Mouse (Mus musculus) left cerebral cortex, postnatal 36 days (tissue): Measurements from ENCODE around the gene Lrrc8b. TPM values are rescaled to one million over a fixed set of nuclear protein-coding genes. Genes with fewer than 3 reads are reported as not detected.

Experiments used
- DNase-seq, 2 experiments: peaks; one replicate each; pipeline ENCODE4 v3.0.0; 2021 to 2022; ENCODE audit warnings: low spot score in 2 of 2, mixed read lengths in 1 of 2
- intact Hi-C: fragments of 180-260 bp; cut with DNase I; formaldehyde crosslinking; loops from one replicate; pipeline ENCODE4 v1.15.1; 2025
- total RNA-seq, 2 experiments: library from RNA; stranded (reverse); gene quantifications; 2 replicates each; pipeline ENCODE4 v1.2.3; 2021

Lrrc8b gene
- total RNA-seq, 2 experiments from 2014 or later: 87.4 to 102 TPM

- DNase-seq: no peak
- intact Hi-C loops: no loop called here
Observed at GRCm38 (mm10) chr5:105499396-105499795, 83.8 kb downstream of the Lrrc8b start.

- intact Hi-C loops: no loop called here
- DNase-seq: no peak
Observed at GRCm38 (mm10) chr5:105500132-105501121, 84.9 kb downstream of the Lrrc8b start.

GRCm38 (mm10) chr5:105501136-105501535 is 85.6 kb downstream of the Lrrc8b start:
- intact Hi-C loops: no loop called here
- no peak for DNase-seq

- intact Hi-C loops: no loop called here
- no peak for DNase-seq
Observed at GRCm38 (mm10) chr5:105508813-105509212, 93.2 kb downstream of the Lrrc8b start.

GRCm38 (mm10) chr5:105512297-105512696 is 96.7 kb downstream of the Lrrc8b start:
- intact Hi-C loops: no loop called here

GRCm38 (mm10) chr5:105515532-105515931 is 100.0 kb downstream of the Lrrc8b start:
- no peak for DNase-seq
- intact Hi-C loops: loop anchor here (5.0 kb wide), 2 partner anchors 108 to 362 kb away; partner anchors contain the start of gene Zfp326

More at GRCm38 (mm10) chr5:105512297-105512696, 96.7 kb downstream of the Lrrc8b start:
- DNase-seq: no peak

- no peak for DNase-seq
- intact Hi-C loops: loop anchor here (5.0 kb wide), 2 partner anchors 109 to 361 kb away; partner anchors contain the start of gene Zfp326
Observed at GRCm38 (mm10) chr5:105516290-105516689, 100.7 kb downstream of the Lrrc8b start.

- no peak for DNase-seq
- intact Hi-C loops: loop anchor here (2.0 to 5.0 kb wide), 4 partner anchors 21 to 359 kb away; partner anchors contain the start of gene Zfp326
Observed at GRCm38 (mm10) chr5:105517992-105518625, 102.5 kb downstream of the Lrrc8b start.

- peak; percentile 40 to 43 for DNase-seq
- intact Hi-C loops: loop anchor here (2.0 to 5.0 kb wide), 4 partner anchors 22 to 359 kb away; partner anchors contain the start of gene Zfp326
Observed at GRCm38 (mm10) chr5:105518626-105519095, 103.1 kb downstream of the Lrrc8b start.

- DNase-seq: peak; percentile 86 to 91
- intact Hi-C loops: loop anchor here (2.0 to 5.0 kb wide), 4 partner anchors 23 to 358 kb away; partner anchors contain the start of gene Zfp326
Observed at GRCm38 (mm10) chr5:105519096-105519975, 103.8 kb downstream of the Lrrc8b start, which contains the start of gene Lrrc8c. Gene Lrrc8c, plus strand, starts transcription at chr5:105519388.

GRCm38 (mm10) chr5:105519976-105520300 is 104.4 kb downstream of the Lrrc8b start:
- intact Hi-C loops: loop anchor here (2.0 to 5.0 kb wide), 4 partner anchors 23 to 357 kb away; partner anchors contain the start of gene Zfp326
- no peak for DNase-seq

- intact Hi-C loops: no loop called here
- DNase-seq: no peak
Observed at GRCm38 (mm10) chr5:105520442-105520965, 104.9 kb downstream of the Lrrc8b start.

- DNase-seq: no peak
- intact Hi-C loops: no loop called here
Observed at GRCm38 (mm10) chr5:105523452-105523851, 107.9 kb downstream of the Lrrc8b start.

GRCm38 (mm10) chr5:105525004-105525403 is 109.4 kb downstream of the Lrrc8b start:
- DNase-seq: no peak
- intact Hi-C loops: no loop called here

GRCm38 (mm10) chr5:105526107-105526645 is 110.6 kb downstream of the Lrrc8b start:
- intact Hi-C loops: no loop called here
- DNase-seq: no peak

GRCm38 (mm10) chr5:105526766-105527165 is 111.2 kb downstream of the Lrrc8b start:
- DNase-seq: no peak
- intact Hi-C loops: no loop called here

- DNase-seq: no peak
- intact Hi-C loops: no loop called here
Observed at GRCm38 (mm10) chr5:105527477-105528331, 112.1 kb downstream of the Lrrc8b start.

GRCm38 (mm10) chr5:105530576-105530975 is 115.0 kb downstream of the Lrrc8b start:
- DNase-seq: no peak
- intact Hi-C loops: no loop called here
